Mouse (Mus musculus) ovary, postnatal 10 days (tissue): ENCODE data around the gene Aaed1.
A peak's percentile ranks its signal among the peaks of the same experiment; 100 is the strongest.

Source experiments
- DNase-seq: peaks from one replicate; pipeline ENCODE4 v3.0.0; 2022; ENCODE audit warnings: low spot score

Gene Aaed1

GRCm38 (mm10) chr13:64312024-64312915, at the start of gene Aaed1:
Gene Aaed1, minus strand, starts transcription at chr13:64312710.
- peak; percentile 81 for DNase-seq

GRCm38 (mm10) chr13:64362139-64362538, 49.6 kb upstream of the Aaed1 start:
- no peak for DNase-seq

GRCm38 (mm10) chr13:64361020-64361419, 48.5 kb upstream of the Aaed1 start:
- no peak for DNase-seq

GRCm38 (mm10) chr13:64359702-64360101, 47.2 kb upstream of the Aaed1 start:
- no peak for DNase-seq

GRCm38 (mm10) chr13:64358476-64358875, 46.0 kb upstream of the Aaed1 start:
- DNase-seq: no peak

- DNase-seq: no peak
Observed at GRCm38 (mm10) chr13:64357389-64357788, 44.9 kb upstream of the Aaed1 start.

- no peak for DNase-seq
Observed at GRCm38 (mm10) chr13:64349474-64349873, 37.0 kb upstream of the Aaed1 start.

GRCm38 (mm10) chr13:64344082-64344501, 31.6 kb upstream of the Aaed1 start:
- peak; percentile 12 for DNase-seq

GRCm38 (mm10) chr13:64343598-64343997, 31.1 kb upstream of the Aaed1 start:
- no peak for DNase-seq

- DNase-seq: no peak
Observed at GRCm38 (mm10) chr13:64335546-64336132, 23.1 kb upstream of the Aaed1 start.

- DNase-seq: no peak
Observed at GRCm38 (mm10) chr13:64333102-64333501, 20.6 kb upstream of the Aaed1 start.

- DNase-seq: no peak
Observed at GRCm38 (mm10) chr13:64332321-64332720, 19.8 kb upstream of the Aaed1 start.

GRCm38 (mm10) chr13:64322561-64323281, 10.2 kb upstream of the Aaed1 start:
- no peak for DNase-seq

- DNase-seq: no peak
Observed at GRCm38 (mm10) chr13:64320334-64320733, 7.8 kb upstream of the Aaed1 start.

GRCm38 (mm10) chr13:64319782-64320181, 7.3 kb upstream of the Aaed1 start:
- DNase-seq: no peak

- DNase-seq: no peak
Observed at GRCm38 (mm10) chr13:64318355-64318754, 5.8 kb upstream of the Aaed1 start.

- DNase-seq: no peak
Observed at GRCm38 (mm10) chr13:64315483-64316050, 3.1 kb upstream of the Aaed1 start.

- no peak for DNase-seq
Observed at GRCm38 (mm10) chr13:64314041-64314440, 1.5 kb upstream of the Aaed1 start.

GRCm38 (mm10) chr13:64312916-64313289, 393 bp upstream of the Aaed1 start:
- no peak for DNase-seq

GRCm38 (mm10) chr13:64311266-64311665, 1.2 kb downstream of the Aaed1 start:
- no peak for DNase-seq

- no peak for DNase-seq
Observed at GRCm38 (mm10) chr13:64310585-64310984, 1.9 kb downstream of the Aaed1 start.

- DNase-seq: no peak
Observed at GRCm38 (mm10) chr13:64309842-64310241, 2.7 kb downstream of the Aaed1 start.
